Mouse (Mus musculus) heart, postnatal 0 days (tissue): Measurements from ENCODE around the gene Hist1h3e. TPM values are rescaled to one million over a fixed set of nuclear protein-coding genes. Genes with fewer than 3 reads are reported as not detected.
"Not testable (repeated sequence)": the region's sequence is repeated elsewhere in the genome, so short reads cannot be mapped to it uniquely, and the experiment has no call there.

Experiments used
- ATAC-seq: fragments of 200-750 bp; cut with Nextera tagmentation; 2 replicates; pipeline ENCODE4 v1.8.0; 2017; ENCODE audit warnings: low read depth, moderate number of reproducible peaks, moderate library complexity; ENCODE audit not compliant: insufficient read depth
- DNase-seq: peaks from one replicate; pipeline ENCODE4 v3.0.0-alpha.2; 2016; ENCODE audit warnings: low spot score
- H3K27ac ChIP-seq: fragments of 300-500 bp; sonication (generic); 2 replicates; pipeline ENCODE4 v1.5.1; 2014; ENCODE audit warnings: low read depth, mild to moderate bottlenecking
- H3K27me3 ChIP-seq: fragments of 300-500 bp; sonication (generic); 2 replicates; pipeline ENCODE4 v1.6.1; 2014; ENCODE audit warnings: low read length, mixed read lengths; ENCODE audit not compliant: control insufficient read depth, insufficient read depth
- H3K36me3 ChIP-seq: fragments of 300-500 bp; sonication (generic); replicated peaks from 2 replicates; pipeline ENCODE4 v1.6.1; 2014; ENCODE audit warnings: low read length, mixed read lengths; ENCODE audit not compliant: control insufficient read depth, insufficient read depth
- H3K4me1 ChIP-seq: fragments of 300-500 bp; sonication (generic); 2 replicates; pipeline ENCODE4 v1.6.1; 2014; ENCODE audit warnings: antibody characterized with exemption; ENCODE audit not compliant: control insufficient read depth, insufficient read depth
- H3K4me2 ChIP-seq: fragments of 300-500 bp; sonication (generic); 2 replicates; pipeline ENCODE4 v1.6.1; 2014; ENCODE audit warnings: low read depth, mild to moderate bottlenecking, low read length, moderate library complexity
- H3K4me3 ChIP-seq: fragments of 300-500 bp; sonication (generic); 2 replicates; pipeline ENCODE4 v1.5.1; 2014; ENCODE audit warnings: low read depth, low read length
- H3K9ac ChIP-seq: fragments of 300-500 bp; sonication (generic); replicated peaks from 2 replicates; pipeline ENCODE4 v1.6.1; 2014; ENCODE audit warnings: low read depth, low read length, mixed read lengths
- H3K9me3 ChIP-seq: fragments of 300-500 bp; sonication (generic); replicated peaks from 2 replicates; pipeline ENCODE4 v1.6.1; 2016; ENCODE audit warnings: low read length; ENCODE audit not compliant: control insufficient read depth
- CTCF ChIP-seq: IDR thresholded peaks from 2 replicates; pipeline ENCODE4 v1.5.1; 2016; ENCODE audit warnings: antibody characterized with exemption, control low read depth, low read depth
- EP300 ChIP-seq: IDR thresholded peaks from 2 replicates; pipeline ENCODE4 v1.6.1; 2016; ENCODE audit warnings: antibody characterized with exemption, low read depth
- WGBS: fragments of 180-500 bp; shearing (Covaris S2); extraction: QIAGEN DNeasy Blood & Tissue Kit; methylation state at CpG from one replicate; pipeline ENCODE4 v1.1.7; 2014; 5-methylcytosine and 5-hydroxymethylcytosine counted together
- polyA plus RNA-seq: library from polyadenylated mRNA; unstranded; fragments of >200 nt; fragmentation: Nextera tagmentation; extraction: Ambion mirVana; gene quantifications from 2 replicates; pipeline ENCODE4 v1.2.1, GENCODE M21; 2015
- total RNA-seq: library from RNA; depleted of rRNA; stranded (reverse); fragments of >200 nt; gene quantifications from 2 replicates; pipeline ENCODE4 v1.2.3, GENCODE M21; 2014; ENCODE audit warnings: low replicate concordance

Gene Hist1h3e
- total and polyA plus RNA-seq, 2 experiments from 2014 or later, result 0.97 to 625 TPM

DNA sequence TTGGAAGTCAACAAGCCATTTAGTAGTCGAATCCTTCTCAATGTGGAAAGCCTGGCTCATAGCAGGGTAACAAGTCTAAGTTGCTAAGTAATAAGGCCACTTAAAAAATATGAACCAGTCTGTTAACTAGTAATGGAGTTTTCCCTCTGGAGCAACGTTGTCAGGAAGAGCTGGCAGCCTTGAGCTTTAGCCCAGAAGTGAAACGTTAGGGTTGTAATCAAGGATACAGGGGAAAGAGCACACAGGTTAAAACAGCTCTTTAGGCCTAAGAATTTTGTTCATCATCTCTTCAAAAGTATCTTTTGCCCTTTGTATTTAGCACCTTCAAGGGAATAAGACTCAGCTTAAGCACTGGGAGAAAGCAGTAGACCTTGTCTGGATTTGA is 11.4 kb downstream of the Hist1h3e start:
- ATAC-seq, result no peak
- WGBS, result 9% methylated on average over 3 of the region's 3 CpGs
- Histone ChIP-seq H3K9me3 (no peaks in the 10 kb centered on the region), H3K27ac (peak overlapping the region; percentile 85), H3K9ac (peak overlapping the region; percentile 50), H3K4me1 (peaks cover 5% of the 10 kb centered on the region; the same call in 1 of the 2 replicates), H3K36me3 (no peaks in the 10 kb centered on the region), H3K4me2 (peak overlapping the region; percentile 59), H3K4me3 (peak overlapping the region; percentile 47), H3K27me3 (no peaks in the 10 kb centered on the region)
- no peak for DNase-seq
- TF ChIP-seq CTCF, result no peak
- no peak for TF ChIP-seq EP300

DNA sequence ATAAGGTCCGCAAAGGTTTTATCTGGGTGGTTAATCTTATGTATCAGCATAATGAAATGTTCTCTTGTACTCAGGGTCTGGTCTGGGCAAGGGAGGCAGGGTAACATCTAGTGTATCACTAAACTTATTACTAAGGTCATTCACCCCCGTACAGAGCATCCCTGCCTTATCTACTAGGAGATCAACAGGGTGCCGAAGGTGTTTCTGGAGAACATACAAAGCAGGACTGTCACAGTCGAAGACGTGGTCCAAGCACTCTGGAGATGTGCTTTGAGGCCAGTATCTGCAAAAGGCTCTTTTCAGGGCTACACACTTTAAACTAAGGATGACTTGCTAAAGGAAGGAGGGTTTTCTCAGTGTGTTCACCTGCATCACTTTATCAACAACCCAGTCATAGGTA is 15.5 kb downstream of the Hist1h3e start:
- H3K27ac ChIP-seq, result no peak overlapping the region
- no peaks in the 10 kb centered on the region for H3K27me3 ChIP-seq
- no peak overlapping the region for H3K4me2 ChIP-seq
- TF ChIP-seq CTCF, result no peak
- no peak for TF ChIP-seq EP300
- WGBS, result 65% methylated on average over 5 of the region's 5 CpGs
- DNase-seq (no peak), ATAC-seq (no peak)
- H3K9me3 ChIP-seq, result no peaks in the 10 kb centered on the region
- H3K9ac ChIP-seq, result no peak overlapping the region
- no peaks in the 10 kb centered on the region for H3K36me3 ChIP-seq
- no peaks in the 10 kb centered on the region; the same call in 1 of the 2 replicates for H3K4me1 ChIP-seq
- H3K4me3 ChIP-seq, result no peak overlapping the region

DNA sequence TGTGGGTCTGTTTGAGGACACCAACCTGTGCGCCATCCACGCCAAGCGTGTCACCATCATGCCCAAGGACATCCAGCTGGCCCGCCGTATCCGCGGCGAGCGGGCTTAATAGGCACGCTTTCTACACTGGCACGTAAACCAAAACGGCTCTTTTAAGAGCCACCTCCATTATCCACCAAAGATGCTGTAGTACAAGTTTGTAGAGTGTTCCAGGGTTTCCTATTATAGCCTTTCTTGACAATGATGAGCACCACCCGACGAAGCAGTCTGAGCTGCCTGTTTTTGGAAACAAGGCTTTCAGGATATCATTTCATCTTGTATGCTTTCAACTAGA is 17.4 kb downstream of the Hist1h3e start:
- 0% methylated on average over 10 of the region's 14 CpGs for WGBS

DNA sequence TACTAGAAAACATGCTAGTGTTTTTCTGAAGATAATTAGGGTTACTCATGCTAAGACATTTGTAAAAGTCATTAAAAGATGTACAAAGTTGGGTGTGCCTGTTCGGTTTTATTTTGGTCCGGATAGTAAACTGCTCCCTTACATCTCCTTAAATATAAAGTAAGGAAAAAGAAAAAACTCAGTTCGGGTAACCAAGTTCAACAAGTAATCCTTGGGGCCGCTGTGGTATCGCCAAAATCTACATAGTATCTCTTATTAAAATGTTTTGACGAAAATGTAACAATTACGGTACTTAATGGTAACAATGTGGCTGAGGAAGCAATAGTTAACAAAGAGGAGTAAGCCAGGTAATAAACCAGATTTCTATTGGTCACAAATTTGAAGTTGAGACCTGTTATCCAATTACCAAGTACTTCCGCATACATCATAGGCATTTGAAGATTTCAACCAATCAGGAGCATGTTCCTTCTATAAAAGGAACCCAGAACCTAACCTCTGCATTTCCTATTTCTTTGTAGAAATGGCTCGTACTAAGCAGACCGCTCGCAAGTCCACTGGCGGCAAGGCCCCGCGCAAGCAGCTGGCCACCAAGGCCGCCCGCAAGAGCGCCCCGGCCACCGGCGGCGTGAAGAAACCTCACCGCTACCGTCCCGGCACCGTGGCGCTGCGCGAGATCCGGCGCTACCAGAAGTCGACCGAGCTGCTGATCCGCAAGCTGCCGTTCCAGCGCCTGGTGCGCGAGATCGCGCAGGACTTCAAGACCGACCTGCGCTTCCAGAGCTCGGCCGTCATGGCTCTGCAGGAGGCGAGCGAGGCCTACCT is 18.0 kb downstream of the Hist1h3e start, which contains the start of gene Hist1h3f:
Gene Hist1h3f (plus strand): TSS at position 88 of the 822 bp plus-strand sequence.
- H3K36me3 ChIP-seq, result no peaks in the 10 kb centered on the region
- H3K4me2 ChIP-seq, result peak within 1 kb of the TSS; percentile 81
- H3K4me3 ChIP-seq, result peak within 1 kb of the TSS; percentile 57
- H3K9ac ChIP-seq, result peak within 1 kb of the TSS; percentile 59
- ATAC-seq (peak; percentile 88), DNase-seq (peak; percentile 98)
- H3K27me3 ChIP-seq, result no peaks in the 10 kb centered on the region
- under 1% methylated on average over 22 of the region's 45 CpGs for WGBS
- no peaks in the 10 kb centered on the region for H3K9me3 ChIP-seq
- TF ChIP-seq EP300 (no peak), CTCF (no peak)
- H3K4me1 ChIP-seq, result no peaks in the 10 kb centered on the region
- peak within 1 kb of the TSS; percentile 95 for H3K27ac ChIP-seq

More for the DNA sequence above, 17.4 kb downstream of the Hist1h3e start:
- H3K36me3 ChIP-seq, H3K27me3 ChIP-seq, H3K4me1 ChIP-seq, ATAC-seq, DNase-seq, H3K9me3 ChIP-seq: not testable (repeated sequence)
- peak overlapping the region; percentile 59; the same call in 1 of the 2 replicates for H3K9ac ChIP-seq
- peak overlapping the region; percentile 81 for H3K4me2 ChIP-seq
- peak overlapping the region; percentile 95 for H3K27ac ChIP-seq
- H3K4me3 ChIP-seq, result peak overlapping the region; percentile 57

DNA sequence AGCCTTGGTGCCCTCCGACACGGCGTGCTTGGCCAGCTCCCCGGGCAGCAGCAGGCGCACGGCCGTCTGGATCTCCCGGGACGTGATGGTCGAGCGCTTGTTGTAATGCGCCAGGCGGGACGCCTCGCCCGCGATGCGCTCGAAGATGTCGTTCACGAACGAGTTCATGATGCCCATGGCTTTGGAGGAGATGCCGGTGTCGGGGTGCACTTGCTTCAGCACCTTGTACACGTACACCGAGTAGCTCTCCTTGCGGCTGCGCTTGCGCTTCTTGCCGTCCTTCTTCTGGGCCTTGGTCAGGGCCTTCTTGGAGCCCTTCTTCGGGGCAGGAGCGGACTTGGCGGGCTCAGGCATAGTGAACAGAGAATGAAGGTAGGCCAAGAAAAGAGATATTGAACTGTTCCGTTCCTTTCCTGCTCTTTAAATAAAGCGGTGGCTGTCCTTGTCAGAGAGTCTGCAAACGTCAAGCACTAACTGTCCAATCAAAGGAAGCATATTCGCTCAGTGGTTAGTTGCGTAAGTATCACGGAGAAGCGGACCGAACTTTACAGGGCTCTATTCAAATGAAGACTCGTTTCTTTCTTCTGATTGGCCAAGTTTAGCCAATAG is 19.1 kb downstream of the Hist1h3e start, which contains the start of gene Hist1h2bh:
Gene Hist1h2bh (minus strand): TSS at position 394 of the 609 bp plus-strand sequence.
- H3K9me3 ChIP-seq, H3K27me3 ChIP-seq, H3K4me1 ChIP-seq, H3K36me3 ChIP-seq: not testable (repeated sequence)
- DNase-seq (peak; percentile 98), ATAC-seq (peak; percentile 91)
- Histone ChIP-seq H3K4me3 (peak within 1 kb of the TSS; percentile 57), H3K9ac (peak within 1 kb of the TSS; percentile 59), H3K27ac (peak within 1 kb of the TSS; percentile 95), H3K4me2 (peak within 1 kb of the TSS; percentile 81)
- WGBS, result under 1% methylated on average over 24 of the region's 42 CpGs

DNA sequence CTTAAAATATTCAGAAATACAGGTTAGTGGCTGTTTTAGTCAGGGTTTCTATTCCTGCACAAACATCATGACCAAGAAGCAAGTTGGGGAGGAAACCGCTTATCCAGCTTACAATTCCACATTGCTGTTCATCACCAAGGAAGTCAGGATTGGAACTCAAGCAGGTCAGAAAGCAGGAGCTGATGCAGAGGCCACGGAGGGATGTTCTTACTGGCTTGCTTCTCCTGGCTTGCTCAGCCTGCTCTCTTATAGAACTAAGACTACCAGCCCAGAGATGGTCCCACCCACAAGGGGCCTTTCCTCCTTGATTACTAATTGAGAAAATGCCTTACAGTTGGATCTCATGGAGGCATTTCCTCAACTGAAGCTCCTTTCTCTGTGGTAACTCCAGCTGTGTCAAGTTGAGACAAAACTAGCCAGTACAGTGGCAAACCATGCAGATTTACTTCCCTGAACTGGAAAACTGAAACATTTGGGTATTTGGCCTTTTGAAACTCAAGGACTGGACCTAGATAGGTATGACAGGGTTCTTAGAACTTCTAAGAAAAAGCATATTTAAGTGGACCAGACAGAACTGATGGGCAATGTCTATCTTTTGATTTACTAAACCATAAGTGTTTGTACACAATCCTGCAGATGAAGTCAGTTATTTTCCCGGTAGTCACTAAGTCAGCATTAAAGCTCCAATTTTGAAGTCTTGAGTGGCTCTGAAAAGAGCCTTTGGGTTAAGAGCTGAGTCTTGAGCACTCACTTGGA is 19.8 kb downstream of the Hist1h3e start:
- 15% methylated on average over 3 of the region's 3 CpGs for WGBS

More for the DNA sequence above, 19.8 kb downstream of the Hist1h3e start:
- H3K27ac ChIP-seq, result peak overlapping the region; percentile 89
- H3K36me3 ChIP-seq, H3K27me3 ChIP-seq, ATAC-seq, H3K9me3 ChIP-seq, H3K4me1 ChIP-seq, DNase-seq: not testable (repeated sequence)
- H3K4me3 ChIP-seq, result peak overlapping the region; percentile 55
- H3K9ac ChIP-seq, result peak overlapping the region; percentile 58; the same call in 1 of the 2 replicates
- H3K4me2 ChIP-seq, result peak overlapping the region; percentile 81
